Mouse (Mus musculus) brain, embryonic 14.5 days (tissue): ENCODE measurements around the gene Lamc3. TPM values are rescaled to one million over a fixed set of nuclear protein-coding genes. Genes with fewer than 3 reads are reported as not detected.

ENCODE experiments used
- DNase-seq: peaks from one replicate; pipeline ENCODE4 v3.0.0-alpha.2; 2011; ENCODE audit warnings: low read depth
- CTCF ChIP-seq: fragments of 200-500 bp; IDR thresholded peaks from 2 replicates; pipeline ENCODE4 v1.5.1; 2012; ENCODE audit warnings: inconsistent platforms, mild to moderate bottlenecking, moderate library complexity, borderline replicate concordance; ENCODE audit not compliant: insufficient read depth, insufficient read length; ENCODE audit errors: extremely low read depth
- POLR2A ChIP-seq: fragments of 200-500 bp; IDR thresholded peaks from 2 replicates; pipeline ENCODE4 v1.6.1; 2012; ENCODE audit warnings: mild to moderate bottlenecking, inconsistent platforms, borderline replicate concordance; ENCODE audit not compliant: poor library complexity, insufficient read depth, insufficient read length, severe bottlenecking; ENCODE audit errors: extremely low read depth
- polyA plus RNA-seq: library from polyadenylated mRNA; depleted of rRNA; stranded (reverse); fragments of >200 nt; gene quantifications from 2 replicates; pipeline ENCODE4 v1.2.3, GENCODE M21; 2012

The Lamc3 gene
- polyA plus RNA-seq, 1 experiment: 12.0 TPM

DNA sequence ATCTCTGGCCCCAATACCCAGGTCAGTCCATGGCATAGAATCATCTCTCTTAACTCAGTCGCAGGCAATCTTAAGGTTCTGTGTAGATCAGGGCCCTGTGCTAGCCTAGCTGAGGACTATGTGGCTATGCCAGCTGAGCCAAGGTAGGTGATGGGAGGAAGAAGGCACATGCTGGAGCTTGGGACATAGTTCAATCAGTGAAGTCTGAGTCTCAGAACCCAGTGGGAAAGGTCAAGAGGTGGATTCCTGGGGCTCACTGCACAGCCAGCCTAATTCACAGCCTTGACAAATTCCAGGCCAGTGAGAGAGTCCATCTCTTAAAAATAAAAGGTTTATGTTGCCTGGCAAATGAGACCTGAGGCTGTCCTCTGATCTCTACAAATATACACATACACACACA, 23.3 kb upstream of the Lamc3 start:
- no peak for DNase-seq
- TF ChIP-seq POLR2A: no peak
- no peak for TF ChIP-seq CTCF

DNA sequence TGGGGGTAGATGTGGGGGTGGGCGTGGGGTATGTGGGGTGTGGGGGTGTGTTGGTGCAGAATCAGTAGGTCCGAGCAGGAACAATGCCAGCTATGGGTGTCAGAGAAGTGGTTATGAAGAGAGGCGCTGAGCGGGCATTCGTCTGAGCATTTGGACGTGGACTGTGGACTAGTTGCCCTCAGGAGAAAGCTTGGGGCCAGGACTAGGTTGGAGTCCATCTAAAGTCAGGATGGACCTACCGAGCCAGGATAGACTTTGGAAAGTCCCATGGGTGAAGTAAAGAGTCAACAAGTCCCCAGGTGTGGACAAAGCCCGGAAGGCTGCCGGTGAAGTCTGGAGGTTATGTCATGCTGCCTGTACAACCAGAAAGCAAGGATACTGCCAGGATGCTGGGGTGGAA, 22.2 kb upstream of the Lamc3 start:
- no peak for DNase-seq
- TF ChIP-seq CTCF: no peak
- no peak for TF ChIP-seq POLR2A

DNA sequence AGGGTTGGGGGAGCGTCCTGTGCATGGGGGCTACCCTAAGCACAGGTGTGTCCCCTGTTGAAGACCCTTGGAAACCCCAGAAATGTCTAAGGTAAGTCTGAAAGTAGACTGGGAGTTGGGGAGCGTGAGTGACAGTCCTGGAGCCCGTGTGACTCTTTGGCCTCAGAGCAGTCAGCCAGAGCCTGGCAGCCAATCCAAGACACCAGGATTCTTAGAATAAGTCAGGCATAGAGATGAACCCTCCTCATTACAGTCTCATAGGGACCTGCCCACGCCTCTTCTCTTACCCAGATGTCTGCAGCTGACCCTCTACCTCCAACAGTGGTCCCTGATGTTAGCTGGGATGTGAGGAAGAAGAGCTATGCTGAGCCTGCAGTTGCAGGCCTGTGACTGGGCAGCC, 21.8 kb upstream of the Lamc3 start:
- DNase-seq: no peak
- no peak for TF ChIP-seq POLR2A
- no peak for TF ChIP-seq CTCF

DNA sequence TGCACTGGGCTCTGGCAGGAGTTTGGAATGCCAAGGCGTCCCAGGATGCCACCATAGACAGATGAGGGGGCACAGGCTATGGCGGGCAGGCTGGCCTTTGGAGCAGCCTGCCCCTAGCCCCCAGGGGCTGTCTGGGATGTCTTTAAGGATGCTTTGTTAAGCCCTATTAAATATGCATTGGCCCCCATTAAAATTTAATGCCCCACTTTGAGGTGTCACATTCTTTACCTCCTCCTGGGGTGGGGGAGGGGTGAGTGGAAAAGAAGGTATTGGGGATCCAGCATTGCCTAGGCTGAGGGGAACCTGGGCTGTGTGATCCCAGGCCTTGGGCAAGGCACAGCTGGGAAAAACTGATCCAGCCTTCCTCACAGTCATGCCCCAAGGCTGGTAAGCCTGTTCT, 21.3 kb upstream of the Lamc3 start:
- no peak for TF ChIP-seq CTCF
- TF ChIP-seq POLR2A: no peak
- DNase-seq: peak; percentile 25

DNA sequence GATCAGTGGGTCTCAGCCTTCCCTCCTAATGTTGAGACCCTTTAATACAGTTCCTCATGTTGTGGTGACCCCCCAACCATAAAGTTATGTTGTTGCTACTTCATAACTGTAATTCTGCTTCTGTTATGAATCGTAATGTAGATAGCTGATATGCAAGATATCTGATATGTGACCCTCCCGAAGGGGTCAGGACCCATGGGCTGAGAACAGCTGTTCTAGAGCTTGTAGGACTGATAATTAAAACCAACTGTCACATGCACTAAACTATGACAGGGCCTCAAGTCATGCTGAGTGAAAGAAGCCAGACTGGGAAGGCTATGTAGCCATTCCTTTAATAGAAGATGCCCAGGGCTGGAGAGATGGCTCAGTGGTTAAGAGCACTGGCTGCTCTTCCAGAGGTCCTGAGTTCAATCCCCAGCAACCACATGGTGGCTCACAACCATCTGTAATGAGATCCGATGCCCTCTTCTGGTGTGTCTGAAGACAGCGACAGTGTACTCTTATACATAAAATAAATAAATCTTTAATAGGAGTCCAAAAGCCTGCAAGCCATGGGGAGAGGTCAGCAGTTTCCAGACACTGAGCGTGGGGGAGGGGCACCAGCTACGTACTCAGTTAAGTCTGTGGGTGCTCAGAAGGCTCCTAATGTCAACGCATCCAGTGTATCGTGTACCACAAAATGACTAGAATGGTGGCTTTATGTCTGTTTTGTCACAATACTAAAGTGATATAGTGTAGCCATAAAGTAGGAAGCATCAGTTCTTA, 19.1 kb upstream of the Lamc3 start:
- TF ChIP-seq POLR2A: no peak
- no peak for TF ChIP-seq CTCF

DNA sequence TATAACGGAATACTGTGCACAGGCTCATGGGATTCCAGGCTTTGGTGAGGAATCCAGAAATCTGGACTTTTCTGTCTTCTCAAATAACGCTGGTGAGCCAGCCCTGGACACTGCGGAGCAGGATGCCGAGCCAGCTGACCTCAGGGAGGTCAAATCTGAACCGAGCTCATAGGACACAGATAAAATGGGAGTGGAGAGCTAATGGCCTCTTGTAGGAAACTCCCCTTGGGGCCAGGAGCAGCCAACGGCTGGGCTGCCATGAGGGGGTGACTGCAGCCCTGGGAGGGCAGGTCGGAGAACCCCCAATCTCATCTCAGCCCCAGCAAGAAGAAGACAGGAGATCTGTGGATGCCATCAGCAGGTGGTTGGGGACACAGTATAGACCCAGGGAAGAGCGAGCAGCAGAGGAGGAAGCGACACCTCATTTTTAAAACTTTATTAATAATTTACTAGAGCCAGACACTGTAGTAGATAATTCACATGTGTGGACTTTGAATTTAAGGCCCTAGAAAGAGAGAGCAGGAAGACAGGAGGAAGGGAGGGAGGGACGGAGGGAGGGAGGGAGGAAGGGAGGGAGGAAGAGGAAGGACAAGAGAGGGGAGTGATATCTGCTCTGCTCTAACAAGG, 18.4 kb upstream of the Lamc3 start:
- DNase-seq: no peak
- no peak for TF ChIP-seq POLR2A
- TF ChIP-seq CTCF: no peak

More for the DNA sequence above, 19.1 kb upstream of the Lamc3 start:
- no peak for DNase-seq

DNA sequence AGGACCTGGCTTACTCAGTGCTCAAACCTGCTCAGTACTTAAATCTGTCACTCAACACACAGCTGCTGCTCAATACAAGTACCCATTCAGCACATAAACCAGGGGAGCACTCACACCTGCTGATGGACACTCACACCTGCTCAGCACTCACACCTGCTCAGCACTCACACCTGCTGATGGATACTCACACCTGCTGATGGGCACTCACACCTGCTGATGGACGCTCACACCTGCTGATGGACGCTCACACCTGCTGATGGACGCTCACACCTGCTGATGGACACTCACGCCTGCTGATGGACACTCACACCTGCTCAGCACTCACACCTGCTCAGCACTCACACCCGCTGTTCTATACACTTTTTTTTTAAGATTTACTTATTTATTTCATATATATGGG, 17.4 kb upstream of the Lamc3 start:
- DNase-seq: no peak
- TF ChIP-seq POLR2A (no peak), CTCF (no peak)

DNA sequence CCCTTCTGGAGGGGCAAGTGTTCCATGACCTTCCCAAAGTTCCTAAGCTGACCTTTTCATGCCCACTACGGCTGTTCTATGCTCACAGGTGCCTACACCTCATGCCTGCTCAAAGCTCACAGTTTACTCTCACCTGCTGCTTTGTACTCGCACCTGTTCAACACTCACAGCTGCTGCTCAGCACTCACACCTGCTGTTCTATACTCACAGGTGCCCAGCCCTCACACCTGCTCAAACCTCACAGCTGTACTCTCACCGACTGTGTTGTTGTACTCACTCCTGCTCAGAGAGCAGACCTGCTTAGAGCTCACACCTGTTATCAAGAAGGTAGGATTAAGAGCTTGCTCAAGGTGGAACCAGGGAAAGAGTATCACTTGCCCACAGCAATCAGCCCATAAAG, 16.4 kb upstream of the Lamc3 start:
- no peak for DNase-seq
- no peak for TF ChIP-seq CTCF
- TF ChIP-seq POLR2A: no peak

DNA sequence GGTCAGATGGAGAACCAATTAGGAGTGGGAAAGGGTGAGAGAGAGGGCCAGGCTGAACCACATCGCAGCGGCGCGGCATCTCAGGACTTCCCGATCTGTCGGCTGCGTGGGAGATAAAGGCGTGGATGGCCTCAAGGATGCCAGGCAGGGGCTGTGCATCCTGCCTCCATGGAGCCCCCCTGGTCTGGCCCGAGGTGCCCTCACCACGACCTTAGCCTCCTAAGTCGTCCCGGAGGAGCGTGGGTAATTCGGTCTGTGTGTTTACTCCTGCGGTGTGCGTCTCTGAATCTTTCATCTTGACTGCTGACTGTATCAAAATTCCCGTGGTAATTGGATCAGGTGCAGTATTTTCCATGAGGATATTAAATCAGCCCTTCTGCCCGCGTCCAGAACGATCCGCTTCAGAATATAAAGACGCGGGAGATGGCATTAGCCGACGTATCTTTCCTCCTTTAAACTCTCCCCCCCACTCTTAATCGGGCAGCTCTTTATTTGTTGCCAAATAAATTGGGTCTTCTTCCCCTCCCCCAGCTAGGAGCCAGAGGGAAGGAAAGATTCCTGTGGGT, 12.7 kb upstream of the Lamc3 start:
- TF ChIP-seq POLR2A (no peak), CTCF (no peak)

DNA sequence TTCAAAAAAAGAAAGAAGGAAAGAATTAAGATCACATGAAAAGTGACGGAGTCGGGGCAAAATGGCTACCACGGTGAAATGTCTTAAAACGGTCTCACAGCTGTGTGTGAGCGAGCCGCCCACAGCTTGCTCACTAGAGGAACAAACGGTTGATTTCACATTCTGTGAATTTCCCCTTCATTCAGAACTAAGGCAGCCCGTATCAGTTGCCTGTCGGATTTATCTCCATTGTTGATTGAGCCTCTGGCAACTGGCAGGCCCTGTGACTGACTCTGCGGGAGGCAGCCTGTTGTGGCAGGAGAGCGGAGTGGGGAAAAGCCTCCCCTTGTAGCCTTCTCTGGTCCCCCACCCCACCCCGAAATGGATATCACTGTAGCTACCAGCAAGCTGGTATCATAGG, 10.6 kb upstream of the Lamc3 start:
- TF ChIP-seq POLR2A (no peak), CTCF (no peak)
- DNase-seq: peak; percentile 51

More for the DNA sequence above, 12.7 kb upstream of the Lamc3 start:
- DNase-seq: peak; percentile 60

DNA sequence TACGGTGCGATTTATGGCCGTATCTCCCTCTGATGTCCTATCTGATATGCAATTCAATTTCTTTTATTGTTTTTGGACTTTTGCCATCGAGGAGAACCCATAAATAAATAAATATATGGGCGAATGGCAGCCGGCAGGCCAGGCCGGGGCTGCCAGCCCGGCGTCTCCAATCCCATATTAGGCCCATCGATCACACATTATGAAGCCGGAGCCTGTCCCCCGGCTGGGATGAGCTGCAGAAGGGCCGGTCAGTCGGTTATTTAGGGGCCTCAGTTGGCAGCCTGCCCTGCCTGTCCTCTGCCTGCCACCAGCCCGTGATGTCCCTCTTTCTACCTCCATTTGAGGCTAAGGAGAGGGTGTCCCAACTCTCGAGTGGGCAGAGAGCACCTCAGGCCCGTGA, 8.5 kb upstream of the Lamc3 start:
- no peak for DNase-seq
- TF ChIP-seq POLR2A (no peak), CTCF (no peak)
